Mouse (Mus musculus): ENCODE measurements at regions not wholly inside any gene's neighbourhood (a gene's known extent, or its start where the extent isn't known, plus 50 kb on each side); places are given as distances from the start of the nearest gene placed in this dataset.

DNA sequence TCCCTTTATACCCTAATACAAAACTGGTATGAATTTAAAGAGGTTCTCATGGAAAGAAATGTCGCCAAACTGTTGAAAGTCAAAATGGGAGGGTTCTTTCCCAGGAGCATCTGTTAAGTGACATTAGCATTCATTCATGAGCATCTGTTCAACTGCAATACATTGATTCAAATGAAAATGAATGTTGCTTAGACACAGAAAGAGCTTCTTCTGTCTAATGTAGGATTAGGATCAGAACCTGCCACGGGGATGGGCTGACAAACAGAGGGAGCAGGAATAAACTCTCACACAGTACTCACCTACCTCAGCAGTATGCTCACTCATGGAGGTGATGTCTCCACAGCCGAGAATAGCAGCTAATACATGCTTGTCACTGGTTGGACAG, 88.0 kb upstream of the Kcna4 start:
- Histone ChIP-seq H3K4me2 (no peak overlapping the region), H3K27me3 (no peaks in the 10 kb centered on the region), H3K4me1 (no peaks in the 10 kb centered on the region), H3K9me3 (no peaks in the 10 kb centered on the region), H3K27ac (no peak overlapping the region), H3K36me3 (replicated peaks) (no peaks in the 10 kb centered on the region), H3K9ac (no peak overlapping the region), H3K4me3 (replicated peaks) (no peak overlapping the region)
- ATAC-seq (ENCODE audit: low FRiP score): no peak
- 72% methylated on average over 3 of the region's 3 CpGs for WGBS

- Histone ChIP-seq H3K9ac (no peak overlapping the region), H3K36me3 (replicated peaks) (no peaks in the 10 kb centered on the region), H3K4me3 (replicated peaks) (no peak overlapping the region), H3K4me1 (no peaks in the 10 kb centered on the region), H3K9me3 (no peaks in the 10 kb centered on the region), H3K27ac (no peak overlapping the region), H3K27me3 (no peaks in the 10 kb centered on the region), H3K4me2 (no peak overlapping the region)
- 74% methylated on average over 1 of the region's 1 CpGs for WGBS
- ATAC-seq (ENCODE audit: low FRiP score): no peak
These were observed 68.9 kb upstream of the Kcna4 start for GRCm38 (mm10) chr2:107221544-107221943.

- H3K9ac ChIP-seq: no peak overlapping the region
- 69% methylated on average over 2 of the region's 2 CpGs for WGBS
- no peak overlapping the region for H3K4me2 ChIP-seq
These were observed 65.8 kb upstream of the Kcna4 start for GRCm38 (mm10) chr2:107224679-107225078.

GRCm38 (mm10) chr2:107227486-107227885, 63.0 kb upstream of the Kcna4 start:
- no peaks in the 10 kb centered on the region for H3K9me3 ChIP-seq
- no peaks in the 10 kb centered on the region for H3K4me1 ChIP-seq
- no peak overlapping the region for H3K27ac ChIP-seq
- H3K4me3 ChIP-seq (replicated peaks): no peak overlapping the region
- H3K27me3 ChIP-seq: no peaks in the 10 kb centered on the region
- H3K9ac ChIP-seq: no peak overlapping the region
- no peak overlapping the region for H3K4me2 ChIP-seq
- ATAC-seq (ENCODE audit: low FRiP score): no peak
- WGBS: 90% methylated on average over 2 of the region's 2 CpGs
- H3K36me3 ChIP-seq (replicated peaks): no peaks in the 10 kb centered on the region

More at GRCm38 (mm10) chr2:107224679-107225078, 65.8 kb upstream of the Kcna4 start:
- Histone ChIP-seq H3K9me3 (no peaks in the 10 kb centered on the region), H3K4me1 (no peaks in the 10 kb centered on the region), H3K36me3 (replicated peaks) (no peaks in the 10 kb centered on the region), H3K27ac (no peak overlapping the region), H3K27me3 (no peaks in the 10 kb centered on the region), H3K4me3 (replicated peaks) (no peak overlapping the region)
- ATAC-seq (ENCODE audit: low FRiP score): no peak

DNA sequence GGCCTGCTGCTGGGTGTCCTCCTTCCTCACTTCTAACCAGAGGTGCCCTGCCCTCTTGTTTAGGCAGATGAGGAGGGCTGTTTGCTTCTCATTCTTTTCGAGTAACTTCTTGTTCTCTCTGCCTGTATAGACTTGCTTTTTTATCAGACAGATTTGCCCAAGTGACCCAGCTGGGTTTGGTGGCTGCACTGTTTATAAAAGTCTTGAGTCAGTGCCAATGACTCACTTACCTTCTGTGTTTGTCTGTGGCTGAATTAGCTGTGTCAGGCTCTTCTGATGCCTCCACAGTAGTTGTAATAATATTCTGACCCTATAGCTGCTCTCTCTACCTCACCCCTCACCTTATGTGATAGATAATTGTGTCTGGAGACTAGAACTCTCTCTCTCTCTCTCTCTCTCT, 62.2 kb upstream of the Kcna4 start:
- no peaks in the 10 kb centered on the region for H3K36me3 ChIP-seq (replicated peaks)
- WGBS: 64% methylated on average over 1 of the region's 1 CpGs
- H3K4me1 ChIP-seq: no peaks in the 10 kb centered on the region
- no peak overlapping the region for H3K4me3 ChIP-seq (replicated peaks)
- no peak overlapping the region for H3K9ac ChIP-seq
- no peak overlapping the region for H3K27ac ChIP-seq
- no peaks in the 10 kb centered on the region for H3K9me3 ChIP-seq
- H3K4me2 ChIP-seq: no peak overlapping the region
- ATAC-seq (ENCODE audit: low FRiP score): no peak
- H3K27me3 ChIP-seq: no peaks in the 10 kb centered on the region

DNA sequence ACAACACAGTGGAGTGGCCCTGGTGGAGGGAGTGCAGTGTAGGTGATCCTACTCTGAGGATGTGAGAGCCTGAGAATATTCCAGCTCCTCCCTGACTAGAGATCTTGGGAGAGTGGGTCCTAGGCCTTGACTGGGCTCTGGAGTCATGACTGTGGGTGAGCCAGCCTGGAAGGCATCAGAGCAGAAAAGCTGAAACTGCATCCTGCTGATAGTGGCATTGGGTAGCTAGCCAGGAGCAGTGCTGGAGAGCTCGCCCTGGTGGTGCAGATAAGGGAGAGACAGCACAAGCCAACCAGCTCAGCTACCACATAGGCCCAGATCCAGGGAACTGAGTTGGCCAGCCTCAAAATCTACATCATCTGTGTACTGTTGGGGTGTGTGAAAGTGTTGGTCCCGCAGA, 58.8 kb upstream of the Kcna4 start:
- WGBS: 79% methylated on average over 2 of the region's 2 CpGs
- ATAC-seq (ENCODE audit: low FRiP score): 0 out of 2 replicates have a peak, but pooled peaks have one; percentile 23

DNA sequence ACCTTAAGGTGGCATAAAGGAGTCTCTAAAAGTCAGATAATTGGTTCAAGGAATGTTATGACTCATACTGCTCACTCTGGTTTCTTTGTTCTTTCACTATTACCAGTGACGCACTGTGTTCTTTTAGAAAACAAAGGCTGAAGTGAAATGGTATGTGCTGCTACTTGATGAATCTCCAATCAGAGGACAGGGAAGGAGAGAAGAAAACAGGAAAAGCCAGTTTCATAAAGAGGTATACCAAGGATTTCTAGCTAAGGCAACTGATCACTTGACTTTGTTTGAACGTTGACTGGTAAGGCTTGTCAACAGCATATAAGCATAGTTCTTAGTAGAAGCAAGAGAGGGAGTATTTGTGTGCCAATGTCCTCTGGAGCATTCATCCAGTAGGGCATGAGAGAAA, 57.6 kb upstream of the Kcna4 start:
- no peaks in the 10 kb centered on the region for H3K4me1 ChIP-seq
- H3K9me3 ChIP-seq: no peaks in the 10 kb centered on the region
- no peak overlapping the region for H3K4me3 ChIP-seq (replicated peaks)
- WGBS: 63% methylated on average over 2 of the region's 2 CpGs
- no peak overlapping the region for H3K9ac ChIP-seq
- H3K4me2 ChIP-seq: no peak overlapping the region
- no peaks in the 10 kb centered on the region for H3K36me3 ChIP-seq (replicated peaks)
- no peak overlapping the region for H3K27ac ChIP-seq
- no peak for ATAC-seq (ENCODE audit: low FRiP score)
- no peaks in the 10 kb centered on the region for H3K27me3 ChIP-seq

More for the DNA sequence above, 58.8 kb upstream of the Kcna4 start:
- Histone ChIP-seq H3K27ac (no peak overlapping the region), H3K4me2 (no peak overlapping the region), H3K4me1 (no peaks in the 10 kb centered on the region), H3K9ac (no peak overlapping the region), H3K4me3 (replicated peaks) (no peak overlapping the region), H3K9me3 (no peaks in the 10 kb centered on the region), H3K27me3 (no peaks in the 10 kb centered on the region), H3K36me3 (replicated peaks) (no peaks in the 10 kb centered on the region)
